Mouse (Mus musculus) cortical plate, adult 2 months (tissue): ENCODE measurements around the gene Lin7b.

Source experiments
- CTCF ChIP-seq: fragments of 200-500 bp; IDR thresholded peaks from 2 replicates; pipeline ENCODE4 v1.5.1; 2011; ENCODE audit warnings: mild to moderate bottlenecking, control low read depth, low read length; ENCODE audit not compliant: insufficient read depth; ENCODE audit errors: extremely low read depth
- POLR2A ChIP-seq: fragments of 200-500 bp; IDR thresholded peaks from 2 replicates; pipeline ENCODE4 v1.6.1; 2011; ENCODE audit warnings: mild to moderate bottlenecking, low read length, control low read depth; ENCODE audit not compliant: insufficient read depth; ENCODE audit errors: extremely low read depth

GRCm38 (mm10) chr7:45346905-45347304 is 23.5 kb downstream of the Lin7b start:
- TF ChIP-seq CTCF: no peak
- no peak for TF ChIP-seq POLR2A
